Mouse (Mus musculus): ENCODE data around the gene 1700020N01Rik. TPM values are rescaled to one million over a fixed set of nuclear protein-coding genes. Genes with fewer than 3 reads are reported as not detected.

The 1700020N01Rik gene
- total RNA-seq, 2 experiments from 2014 or later = not detected

GRCm38 (mm10) chr10:21588007-21588852 is 4.7 kb upstream of the 1700020N01Rik start:
- intact Hi-C loops (cut with DNase I) = no loop called here
- no peak for DNase-seq (ENCODE audit: low spot score in 2 of 2)

- peak; percentile 39 to 56 for DNase-seq (ENCODE audit: low spot score in 2 of 2)
- intact Hi-C loops (cut with DNase I) = loop anchor here (2.0 to 5.0 kb wide), 3 partner anchors 56 to 394 kb away; no protein-coding TSS in a partner anchor
Measured at GRCm38 (mm10) chr10:21600931-21601330, 8.0 kb downstream of the 1700020N01Rik start.

GRCm38 (mm10) chr10:21604476-21604875 is 11.5 kb downstream of the 1700020N01Rik start:
- DNase-seq (ENCODE audit: low spot score in 2 of 2) = no peak

GRCm38 (mm10) chr10:21605011-21605571 is 12.1 kb downstream of the 1700020N01Rik start:
- intact Hi-C loops (cut with DNase I) = no loop called here
- peak; percentile 54 to 55 for DNase-seq (ENCODE audit: low spot score in 2 of 2)

More at GRCm38 (mm10) chr10:21604476-21604875, 11.5 kb downstream of the 1700020N01Rik start:
- intact Hi-C loops (cut with DNase I) = loop anchor here (5.0 kb wide), 2 partner anchors 53 to 137 kb away; no protein-coding TSS in a partner anchor

- intact Hi-C loops (cut with DNase I) = no loop called here
Measured at GRCm38 (mm10) chr10:21605601-21606000, 12.7 kb downstream of the 1700020N01Rik start.

GRCm38 (mm10) chr10:21606931-21607330 is 14.0 kb downstream of the 1700020N01Rik start:
- intact Hi-C loops (cut with DNase I) = no loop called here
- no peak for DNase-seq (ENCODE audit: low spot score in 2 of 2)

More at GRCm38 (mm10) chr10:21605601-21606000, 12.7 kb downstream of the 1700020N01Rik start:
- peak in 1 of 2 experiments; percentile 51 for DNase-seq (ENCODE audit: low spot score in 2 of 2)

GRCm38 (mm10) chr10:21609583-21609982 is 16.6 kb downstream of the 1700020N01Rik start:
- intact Hi-C loops (cut with DNase I) = no loop called here
- no peak for DNase-seq (ENCODE audit: low spot score in 2 of 2)

- intact Hi-C loops (cut with DNase I) = no loop called here
- DNase-seq (ENCODE audit: low spot score in 2 of 2) = no peak
Measured at GRCm38 (mm10) chr10:21613021-21613860, 20.3 kb downstream of the 1700020N01Rik start.

- intact Hi-C loops (cut with DNase I) = no loop called here
Measured at GRCm38 (mm10) chr10:21614520-21614919, 21.6 kb downstream of the 1700020N01Rik start.

GRCm38 (mm10) chr10:21618745-21619508 is 26.0 kb downstream of the 1700020N01Rik start:
- DNase-seq (ENCODE audit: low spot score in 2 of 2) = no peak
- intact Hi-C loops (cut with DNase I) = no loop called here

More at GRCm38 (mm10) chr10:21614520-21614919, 21.6 kb downstream of the 1700020N01Rik start:
- no peak for DNase-seq (ENCODE audit: low spot score in 2 of 2)

GRCm38 (mm10) chr10:21622065-21622464 is 29.1 kb downstream of the 1700020N01Rik start:
- intact Hi-C loops (cut with DNase I) = no loop called here
- no peak for DNase-seq (ENCODE audit: low spot score in 2 of 2)

GRCm38 (mm10) chr10:21628555-21628954 is 35.6 kb downstream of the 1700020N01Rik start:
- intact Hi-C loops (cut with DNase I) = no loop called here
- DNase-seq (ENCODE audit: low spot score in 2 of 2) = no peak

- intact Hi-C loops (cut with DNase I) = no loop called here
Measured at GRCm38 (mm10) chr10:21629031-21629740, 36.2 kb downstream of the 1700020N01Rik start.

GRCm38 (mm10) chr10:21631481-21631880 is 38.5 kb downstream of the 1700020N01Rik start:
- DNase-seq (ENCODE audit: low spot score in 2 of 2) = no peak
- intact Hi-C loops (cut with DNase I) = no loop called here

More at GRCm38 (mm10) chr10:21629031-21629740, 36.2 kb downstream of the 1700020N01Rik start:
- DNase-seq (ENCODE audit: low spot score in 2 of 2) = no peak

- intact Hi-C loops (cut with DNase I) = no loop called here
- no peak for DNase-seq (ENCODE audit: low spot score in 2 of 2)
Measured at GRCm38 (mm10) chr10:21632687-21633086, 39.7 kb downstream of the 1700020N01Rik start.

- intact Hi-C loops (cut with DNase I) = no loop called here
- DNase-seq (ENCODE audit: low spot score in 2 of 2) = no peak
Measured at GRCm38 (mm10) chr10:21635988-21636710, 43.2 kb downstream of the 1700020N01Rik start.

- DNase-seq (ENCODE audit: low spot score in 2 of 2) = no peak
- intact Hi-C loops (cut with DNase I) = no loop called here
Measured at GRCm38 (mm10) chr10:21636711-21637081, 43.8 kb downstream of the 1700020N01Rik start.

GRCm38 (mm10) chr10:21651388-21651787 is 58.4 kb downstream of the 1700020N01Rik start:
- intact Hi-C loops (cut with DNase I) = no loop called here
- no peak for DNase-seq (ENCODE audit: low spot score in 2 of 2)

All from left cerebral cortex, postnatal 36 days (tissue).